Mouse (Mus musculus) spleen, postnatal 36 days (tissue): Measurements from ENCODE around the gene Kif2c.
A peak's percentile ranks its signal among the peaks of the same experiment; 100 is the strongest.

Experiments
- DNase-seq, 2 experiments: peaks; one replicate each; pipeline ENCODE4 v3.0.0; 2022; ENCODE audit warnings: low spot score in 2 of 2, mixed read lengths in 1 of 2

Kif2c gene

GRCm38 (mm10) chr4:117181863-117182758, at the start of gene Kif2c:
Gene Kif2c (minus strand): TSS chr4:117182639.
- peak; percentile 88 to 92 for DNase-seq

DNA sequence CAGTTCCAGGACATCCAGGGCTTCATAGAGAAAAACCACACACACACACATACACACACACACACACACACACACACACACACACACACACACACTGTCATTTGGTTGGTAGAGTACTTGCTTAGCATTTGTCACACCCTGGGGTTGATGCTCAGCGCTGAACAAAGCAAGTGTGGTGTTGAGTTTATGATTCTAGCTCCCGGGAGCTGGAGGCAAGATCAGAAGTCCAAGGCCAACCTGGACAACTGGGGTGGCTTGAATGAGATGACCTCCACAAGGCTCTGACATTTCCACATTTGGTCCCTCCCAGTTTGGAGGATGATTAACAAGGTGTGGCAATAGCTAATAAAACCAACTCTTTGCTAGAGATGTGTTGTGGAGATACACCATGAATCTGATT, 48.8 kb upstream of the Kif2c start:
- DNase-seq, result no peak

DNA sequence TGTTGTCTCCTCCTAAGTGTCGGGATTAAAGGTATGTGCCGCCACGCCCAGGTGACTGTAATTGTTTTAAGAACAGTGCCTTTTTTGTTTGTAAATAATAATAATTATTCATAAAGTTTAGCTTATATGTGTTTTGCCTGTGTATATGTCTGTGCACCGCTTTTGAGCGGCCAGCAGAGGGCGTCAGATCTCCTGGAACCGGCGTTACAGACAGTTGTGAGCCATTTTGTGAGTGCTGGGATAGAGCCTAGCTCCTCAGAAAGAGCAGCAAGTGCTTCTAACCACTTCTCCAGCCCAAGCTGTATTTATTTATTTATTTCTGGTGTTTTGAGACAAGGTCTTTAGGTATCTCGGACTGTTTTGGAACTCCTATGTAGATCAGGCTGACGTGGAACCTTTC, 47.9 kb upstream of the Kif2c start:
- no peak for DNase-seq

GRCm38 (mm10) chr4:117229590-117229989, 47.2 kb upstream of the Kif2c start:
- DNase-seq, result no peak

DNA sequence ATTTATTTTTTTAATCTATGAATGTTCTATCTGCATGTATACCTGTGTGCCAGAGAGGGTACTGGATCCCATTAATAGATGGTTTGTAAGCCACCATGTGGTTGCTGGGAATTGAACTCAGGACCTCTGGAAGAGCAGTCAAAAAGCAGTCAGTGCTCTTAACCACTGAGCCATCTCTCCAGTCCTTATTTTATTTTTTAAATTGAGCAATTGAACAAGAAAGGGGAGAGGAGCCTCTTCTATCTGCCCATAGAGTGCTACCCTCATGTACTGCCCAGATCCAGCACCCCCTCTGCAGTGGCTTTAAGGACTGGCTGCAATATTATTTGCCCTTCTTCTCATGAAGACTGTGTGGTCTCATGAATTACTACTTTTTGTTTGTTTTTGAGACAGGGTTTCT, 42.8 kb upstream of the Kif2c start:
- no peak for DNase-seq

DNA sequence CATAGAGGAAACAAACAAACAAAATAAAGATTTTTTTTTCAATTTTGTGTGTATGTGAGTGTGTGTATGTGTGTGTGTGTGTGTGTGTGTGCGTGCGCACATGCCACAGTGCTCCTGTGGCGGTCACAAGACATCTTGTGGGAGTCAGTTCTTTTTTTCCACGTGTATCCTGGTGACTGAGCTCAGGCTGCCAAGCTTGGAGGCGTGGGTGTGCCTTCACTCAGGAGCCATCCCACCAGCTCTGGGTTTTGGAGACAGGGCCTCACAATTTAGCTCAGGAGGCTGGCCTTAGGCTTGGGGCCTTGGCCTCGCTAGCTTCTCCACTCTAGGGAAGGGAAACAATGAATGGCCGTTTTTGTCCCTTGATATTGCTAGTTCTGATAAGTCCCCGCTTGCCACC, 41.7 kb upstream of the Kif2c start:
- no peak for DNase-seq

GRCm38 (mm10) chr4:117223001-117223400, 40.6 kb upstream of the Kif2c start:
- no peak for DNase-seq

DNA sequence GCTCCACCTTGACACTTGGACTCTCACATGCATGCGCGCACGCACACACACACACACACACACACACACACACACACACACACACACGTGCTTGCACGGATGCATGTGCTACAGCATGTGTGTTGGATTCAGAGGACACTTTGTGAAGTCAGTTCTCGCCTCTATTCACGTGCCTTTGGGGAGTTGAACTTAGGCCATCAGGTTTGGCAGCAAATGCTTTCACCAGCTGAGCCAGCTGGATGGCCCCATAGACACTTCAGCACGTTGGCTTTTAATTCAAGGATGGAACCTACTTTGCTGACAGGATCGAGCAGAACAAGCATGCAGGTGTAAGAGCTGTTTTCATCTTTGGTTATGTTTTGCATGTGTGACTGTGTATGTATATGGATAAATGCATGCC, 39.4 kb upstream of the Kif2c start:
- no peak for DNase-seq

DNA sequence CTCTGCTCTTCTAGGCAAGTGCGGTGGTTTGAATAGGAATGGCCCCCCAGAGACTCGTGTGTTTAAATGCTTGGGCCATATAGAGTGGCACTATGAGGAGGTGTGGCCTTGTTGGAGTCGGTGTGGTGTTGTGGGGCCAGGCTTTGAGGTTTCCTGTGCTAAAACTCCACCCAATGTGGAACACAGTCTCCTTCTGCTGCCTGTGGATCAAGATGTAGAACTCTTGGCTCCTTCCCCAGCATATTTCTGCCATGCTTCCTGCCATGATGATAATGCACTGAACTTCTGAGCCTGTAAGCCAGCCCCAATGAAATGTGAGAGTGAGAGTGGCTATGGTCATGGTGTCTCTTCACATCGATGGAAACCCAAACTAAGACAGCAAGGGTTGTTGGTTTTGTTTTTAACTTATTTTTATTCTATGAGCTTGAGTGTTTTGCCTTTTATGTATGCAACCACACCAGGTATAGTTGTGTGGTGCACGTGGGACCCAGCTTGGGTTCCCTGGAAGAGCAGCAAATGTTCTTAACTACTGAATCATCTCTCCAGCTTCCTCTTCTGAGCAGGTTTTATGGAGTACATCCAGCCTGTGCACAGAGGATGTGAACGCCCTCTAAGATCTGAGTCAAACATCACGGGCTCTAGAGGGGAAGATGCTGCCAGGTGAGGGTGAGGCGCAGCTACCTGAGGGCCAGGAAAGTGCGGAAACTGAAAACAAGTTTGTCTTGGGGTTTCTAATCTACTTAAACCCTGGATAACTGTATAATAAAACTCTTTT, 38.5 kb upstream of the Kif2c start:
- peak; percentile 8 to 17 for DNase-seq

DNA sequence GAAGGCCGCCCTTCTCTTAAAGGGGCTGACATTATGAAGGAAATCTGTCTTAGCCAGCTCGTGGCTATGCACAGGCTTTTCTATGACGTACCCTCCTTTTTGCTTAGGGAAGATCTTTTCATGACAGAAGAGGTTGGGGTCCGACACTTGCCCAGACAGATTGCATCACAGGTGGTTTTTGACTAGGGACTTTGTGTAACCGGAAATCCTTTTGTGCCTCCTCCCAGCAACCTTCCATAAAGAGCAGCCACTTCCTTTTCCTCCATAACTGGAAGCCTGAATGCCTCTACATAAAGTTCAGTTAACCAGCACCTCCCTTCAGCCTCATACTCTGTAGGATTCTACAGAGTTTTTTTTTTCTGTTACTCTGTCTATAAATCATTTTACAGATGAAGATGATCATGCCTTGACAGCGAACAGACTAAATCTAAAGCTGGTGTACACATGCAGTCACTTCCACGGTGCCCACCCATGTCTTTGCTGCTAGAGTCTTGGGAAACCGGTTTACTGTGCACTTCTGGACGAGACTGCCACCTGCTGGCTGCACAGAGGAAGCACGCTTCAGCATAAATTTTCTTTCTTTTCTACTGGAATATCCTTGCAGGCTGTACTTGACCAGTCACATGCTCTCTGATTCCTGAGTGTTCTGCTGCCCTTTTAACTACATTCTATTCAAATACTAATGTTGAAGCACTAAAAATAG, 36.2 kb upstream of the Kif2c start:
- peak in 1 of 2 experiments; percentile 30 for DNase-seq

GRCm38 (mm10) chr4:117217029-117217428, 34.6 kb upstream of the Kif2c start:
- no peak for DNase-seq

DNA sequence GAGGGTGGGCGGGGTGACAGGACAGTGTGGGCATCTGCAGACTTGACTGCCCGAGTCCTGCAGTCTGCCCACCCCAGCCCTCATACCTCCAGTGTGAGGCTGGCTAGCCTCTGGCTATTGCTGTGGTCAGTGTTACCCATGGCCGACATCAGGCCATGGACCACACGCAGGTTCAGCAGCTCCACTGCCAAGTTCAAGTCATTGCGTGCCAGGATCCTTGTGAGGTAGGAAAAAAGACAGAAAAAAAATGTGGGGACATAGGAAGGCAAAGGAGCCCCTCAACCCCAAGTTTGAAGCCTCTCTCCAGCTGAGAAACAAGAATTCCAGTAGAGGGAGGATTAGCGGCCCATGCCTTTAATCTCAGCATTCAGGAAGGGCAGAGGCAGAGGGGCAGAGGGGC, 31.8 kb upstream of the Kif2c start:
- DNase-seq, result no peak

DNA sequence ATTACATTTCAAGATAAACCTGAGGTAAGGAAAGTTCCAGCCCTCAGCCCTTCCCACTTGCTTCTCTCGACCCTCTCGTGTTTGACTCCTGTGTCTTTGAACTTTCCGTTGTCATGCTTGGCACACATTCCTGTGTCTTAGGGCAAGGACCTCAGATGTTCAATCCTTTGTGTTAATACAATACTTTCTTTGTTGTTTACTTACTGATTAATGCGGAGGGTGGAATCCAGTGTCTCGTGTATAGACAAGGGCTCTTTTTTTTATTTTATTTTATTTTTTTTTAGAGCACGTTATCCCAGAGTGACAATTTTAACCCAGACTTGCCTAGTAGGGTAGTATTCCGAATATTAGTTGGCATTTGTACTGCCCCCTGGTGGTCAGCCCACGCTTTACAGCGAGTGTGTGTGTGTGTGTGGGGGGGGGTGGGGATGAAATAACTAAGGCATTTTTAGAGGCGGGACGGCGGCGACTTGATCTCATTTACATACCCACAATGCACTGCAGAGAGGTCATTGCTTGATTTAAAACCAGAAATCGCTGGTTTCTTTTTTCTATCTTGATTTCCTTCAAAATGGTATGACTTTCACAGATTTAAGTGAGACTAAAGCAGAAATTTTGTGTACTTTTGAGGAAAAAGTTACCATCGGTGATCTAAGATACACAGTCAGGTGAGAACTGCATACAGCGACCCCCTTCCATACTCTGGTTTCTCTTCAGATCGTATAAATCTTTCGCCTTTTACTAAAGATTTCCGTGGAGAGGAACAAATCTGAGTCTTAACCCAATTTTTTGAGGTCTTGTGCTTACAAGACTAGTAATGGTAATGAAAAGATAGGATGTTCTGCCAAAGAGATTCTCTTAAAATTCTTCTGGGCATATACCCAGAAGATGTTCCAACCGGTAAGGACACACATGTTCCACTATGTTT, 28.0 kb upstream of the Kif2c start:
- DNase-seq, result peak; percentile 71 to 88

DNA sequence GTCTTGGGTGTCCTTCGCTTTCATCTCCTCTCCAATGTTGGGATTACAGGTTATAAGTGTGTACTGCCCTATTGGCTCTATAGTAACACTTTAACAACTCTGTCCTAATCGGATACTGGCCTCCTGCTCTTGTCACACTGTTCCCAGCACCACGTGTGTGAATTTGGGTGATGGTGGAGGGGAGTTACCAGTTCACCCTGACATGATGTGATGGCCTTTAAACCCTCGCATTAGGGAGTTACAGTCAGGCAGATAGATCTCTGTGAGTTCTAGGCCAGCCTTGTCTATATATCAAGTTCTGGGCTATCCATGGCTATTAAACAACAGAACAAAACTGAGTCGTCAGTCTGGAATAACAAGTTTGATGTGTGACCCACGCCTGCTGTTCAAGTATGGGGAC, 27.2 kb upstream of the Kif2c start:
- DNase-seq, result no peak

GRCm38 (mm10) chr4:117202992-117203354, 20.5 kb upstream of the Kif2c start:
- no peak for DNase-seq

DNA sequence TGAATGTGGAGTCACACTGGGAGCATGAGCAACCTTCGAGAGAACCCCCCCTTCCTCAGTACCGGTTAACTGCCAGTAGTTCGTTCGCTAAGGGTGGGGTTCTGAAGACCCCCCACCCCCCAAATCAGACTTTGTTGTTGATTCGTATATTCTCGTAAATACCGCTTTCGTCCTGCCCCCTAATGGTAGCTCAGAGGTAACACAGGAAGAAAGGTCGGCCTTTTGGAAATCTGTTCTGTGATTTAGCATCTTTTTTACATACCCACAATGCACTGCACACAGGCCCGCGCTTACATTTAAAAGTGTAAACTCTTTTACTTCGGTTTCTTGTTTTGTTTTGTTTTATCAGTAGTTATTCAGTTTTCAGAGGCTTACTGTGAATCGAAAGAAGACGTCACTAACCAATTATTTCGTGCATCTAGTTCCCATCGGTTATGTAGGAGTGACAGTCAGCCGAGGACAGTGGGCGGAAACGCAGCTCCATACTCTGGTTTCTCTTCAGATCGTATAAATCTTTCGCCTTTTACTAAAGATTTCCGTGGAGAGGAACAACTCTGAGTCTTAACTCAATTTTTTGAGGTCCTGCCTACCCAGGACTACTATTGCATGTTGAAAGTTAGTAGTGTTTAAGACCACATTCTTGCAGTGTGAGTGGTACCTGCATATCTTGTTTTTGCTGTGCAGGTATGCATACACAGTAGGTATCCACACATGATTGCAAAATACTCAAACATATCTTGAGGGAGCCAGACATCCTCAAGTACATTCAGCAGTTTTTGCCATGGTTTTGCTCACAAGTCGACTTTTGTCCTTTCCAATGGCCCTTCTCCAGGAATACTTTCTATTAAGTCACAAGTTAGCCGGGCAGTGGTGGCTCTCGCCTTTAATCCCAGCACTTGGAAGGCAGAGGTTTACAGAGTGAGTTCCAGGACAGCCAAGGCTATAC, 19.9 kb upstream of the Kif2c start:
- DNase-seq, result peak; percentile 55 to 67

GRCm38 (mm10) chr4:117191804-117192203, 9.4 kb upstream of the Kif2c start:
- no peak for DNase-seq

- DNase-seq, result no peak
These were observed 8.2 kb upstream of the Kif2c start for GRCm38 (mm10) chr4:117190660-117191059.

- peak; percentile 33 to 64 for DNase-seq
These were observed 7.6 kb upstream of the Kif2c start for GRCm38 (mm10) chr4:117189856-117190543.
